In the genomic region with DNA sequence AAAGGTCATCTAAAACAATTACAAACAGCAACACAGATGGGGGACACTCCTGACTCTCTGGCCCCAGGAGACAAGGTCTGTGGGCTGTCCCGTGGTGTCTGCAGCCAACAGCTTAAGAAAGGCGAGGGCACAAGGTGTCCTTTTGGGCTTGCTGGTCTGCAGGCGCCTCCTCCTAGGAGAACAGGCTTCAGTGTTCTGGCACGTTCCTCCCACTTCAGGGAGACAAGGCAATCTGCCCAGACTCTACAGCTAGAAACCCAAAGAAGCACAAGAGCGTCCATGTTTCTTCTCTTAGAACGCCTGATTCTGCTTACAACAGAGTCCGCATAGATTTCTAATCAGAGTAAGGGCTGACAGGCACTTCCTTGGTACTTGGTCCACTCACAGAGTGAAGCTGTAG, we compare ENCODE assay signal across 30 mouse cellular contexts. TPM values are rescaled to one million over a fixed set of nuclear protein-coding genes. Genes with fewer than 3 reads are reported as not detected.
DNase-seq lines count a peak whose midpoint lies in the region; TF ChIP-seq lines count a peak whose summit lies in the region.
"Had no signal": no experiment of that assay in that cellular context is flagged by ENCODE, and none has a peak within 500 bp of the region (broad histone marks: within the 10 kb centered on the region; RNA-seq: fewer than 3 reads in every experiment).

No protein-coding gene starts in this region.

- TF ChIP-seq CTCF in E14TG2a.4 (conservative IDR thresholded peaks at IDR 0.05; ENCODE audit: low read length): no peak

- peaks cover 26% of the 10 kb centered on the region for H3K9me3 ChIP-seq in E14TG2a.4 (ENCODE audit: low read length)
- H3K9me3 ChIP-seq: embryonic facial prominence, embryonic 12.5 days; hindbrain, embryonic 15.5 days; limb, embryonic 10.5 days; limb, embryonic 15.5 days had no signal

- DNase-seq in left cerebral cortex, adult 18-20 months (ENCODE audit: low spot score in 2 of 2): peak; percentile 13 to 29
- DNase-seq in left cerebral cortex, adult 11 months (ENCODE audit: low spot score): no peak
- peak; percentile 26 for DNase-seq in lung, postnatal 36 days
- no peak for DNase-seq in lung, postnatal 10 days
- peak; percentile 62 for DNase-seq in brain, adult 2 months (ENCODE audit: low read depth, low spot score)
- DNase-seq in cerebellum, adult 11-12 months: no peak
- DNase-seq: adrenal gland, adult 2 months; adrenal gland, postnatal 36 days; cerebellum, adult 9-10 months; cerebellum, postnatal 36 days; embryo, embryonic 11 days; gastrocnemius, postnatal 10 days; heart, postnatal 10 days; kidney, adult 11 months; kidney, postnatal 14 days; liver, embryonic 13.5 days; spleen, adult 18-20 months; thymus, postnatal 4 days had no signal

- no peaks in the 10 kb centered on the region for H3K27me3 ChIP-seq in E14TG2a.4 (ENCODE audit: insufficient read depth, low read length)
- H3K27me3 ChIP-seq: embryonic facial prominence, embryonic 12.5 days; heart, embryonic 13.5 days; hindbrain, embryonic 15.5 days; limb, embryonic 15.5 days; liver, embryonic 13.5 days had no signal

- H3K4me1 ChIP-seq in E14TG2a.4 (replicated peaks; ENCODE audit: low read depth, low read length): peaks cover 29% of the 10 kb centered on the region
- H3K4me1 ChIP-seq: embryonic facial prominence, embryonic 12.5 days; heart, embryonic 13.5 days; hindbrain, embryonic 15.5 days; limb, embryonic 10.5 days; limb, embryonic 15.5 days; liver, embryonic 13.5 days had no signal

- H3K4me3 ChIP-seq in E14TG2a.4 (replicated peaks; ENCODE audit: low read length): peak overlapping the region; percentile 17
- H3K4me3 ChIP-seq: embryonic facial prominence, embryonic 12.5 days; heart, embryonic 13.5 days; hindbrain, embryonic 15.5 days; limb, embryonic 10.5 days; limb, embryonic 15.5 days; liver, embryonic 13.5 days had no signal

- H3K36me3 ChIP-seq in E14TG2a.4 (ENCODE audit: insufficient read depth, low read length): peaks cover 31% of the 10 kb centered on the region
- H3K36me3 ChIP-seq: embryonic facial prominence, embryonic 12.5 days had no signal

RNA-seq across cellular contexts. Expression of a gene that starts 6.4 kb away (rescaled TPM):
- 10 to 100 TPM; 51.7 to 53.7 TPM for total RNA-seq in left cerebral cortex, adult 18-20 months (2021)

RNA-seq across cellular contexts. Expression of a gene that starts 6.6 kb away (rescaled TPM):
- 1 to 10 TPM; 4.5 TPM for total RNA-seq in left cerebral cortex, adult 18-20 months (2021)

RNA-seq across cellular contexts. Expression of a gene that starts 13.4 kb away (rescaled TPM):
- not detected for total RNA-seq in left cerebral cortex, adult 18-20 months (2021)
- total RNA-seq: adrenal gland, adult 2 months; adrenal gland, postnatal 36 days; hematopoietic stem cell, adult 5-6 weeks; layer of hippocampus, adult 18-20 months; layer of hippocampus, postnatal 14 days; megakaryocyte, adult 5-6 weeks; neutrophil, adult 5-6 weeks had no signal

RNA-seq across cellular contexts. Expression of a gene that starts 19.7 kb away (rescaled TPM):
- total RNA-seq in left cerebral cortex, adult 18-20 months (2021): 10 to 100 TPM; 22.2 to 29.9 TPM

RNA-seq across cellular contexts. Expression of a gene that starts 22.1 kb away (rescaled TPM):
- total RNA-seq in left cerebral cortex, adult 18-20 months (2021): not detected
- total RNA-seq: adrenal gland, adult 2 months; adrenal gland, postnatal 36 days; ES-E14; gastrocnemius, postnatal 10 days; heart, postnatal 10 days; hematopoietic stem cell, adult 5-6 weeks; layer of hippocampus, adult 18-20 months; layer of hippocampus, postnatal 14 days; megakaryocyte, adult 5-6 weeks had no signal

Comparison
In these comparisons a context has a peak if more than half of its experiments do, and no peak if none do; other contexts are left out.
1. DNase-seq: peak in left cerebral cortex, adult 18-20 months (2 of 2), lung, postnatal 36 days (single experiment) and brain, adult 2 months (single experiment); none in left cerebral cortex, adult 11 months (single experiment), lung, postnatal 10 days (single experiment) and cerebellum, adult 11-12 months (single experiment).